Mouse (Mus musculus) adrenal gland, postnatal 14 days (tissue): ENCODE measurements around the gene Cldn19. TPM values are rescaled to one million over a fixed set of nuclear protein-coding genes. Genes with fewer than 3 reads are reported as not detected.

Experiments used
- DNase-seq: peaks from one replicate; pipeline ENCODE4 v3.0.0; 2021; ENCODE audit warnings: mixed read lengths
- long read RNA-seq, 2 experiments: library from polyadenylated mRNA; stranded (forward); transcript quantifications; one replicate each; pipeline ENCODE4 v2.0.0; 2021
- total RNA-seq: library from RNA; stranded (reverse); gene quantifications from 2 replicates; pipeline ENCODE4 v1.2.3, GENCODE M21; 2021

Gene Cldn19
- 0.19 and 0.41 TPM in 2 replicates for total RNA-seq
- long read RNA-seq, experiment 1, result 0 reads
- long read RNA-seq, experiment 2, result 0 reads

GRCm38 (mm10) chr4:119255351-119255750 lies at the start of gene Cldn19:
TSS of gene Cldn19 (plus strand) at chr4:119255414.
- DNase-seq, result no peak

- DNase-seq, result no peak
Observed at GRCm38 (mm10) chr4:119216667-119217066, 38.5 kb upstream of the Cldn19 start.

GRCm38 (mm10) chr4:119218169-119218568 lies 37.0 kb upstream of the Cldn19 start, which contains the start of gene Tmem269:
TSS of gene Tmem269 (minus strand) at chr4:119218217.
- no peak for DNase-seq

- DNase-seq, result peak; percentile 73
Observed at GRCm38 (mm10) chr4:119223696-119224095, 31.5 kb upstream of the Cldn19 start.

- DNase-seq, result no peak
Observed at GRCm38 (mm10) chr4:119224534-119224933, 30.7 kb upstream of the Cldn19 start.

- DNase-seq, result peak; percentile 48
Observed at GRCm38 (mm10) chr4:119225719-119226118, 29.5 kb upstream of the Cldn19 start.

- DNase-seq, result no peak
Observed at GRCm38 (mm10) chr4:119226751-119227150, 28.5 kb upstream of the Cldn19 start.

GRCm38 (mm10) chr4:119232410-119233255 lies 22.6 kb upstream of the Cldn19 start, which contains the start of the genes AU022252 and P3h1:
TSS of gene AU022252 (minus strand) at chr4:119232712.
TSS of gene P3h1 (plus strand) at chr4:119232915.
- DNase-seq, result peak; percentile 99

- DNase-seq, result peak; percentile 60
Observed at GRCm38 (mm10) chr4:119233256-119233901, 21.8 kb upstream of the Cldn19 start.

GRCm38 (mm10) chr4:119234348-119234747 lies 20.9 kb upstream of the Cldn19 start:
- no peak for DNase-seq

- no peak for DNase-seq
Observed at GRCm38 (mm10) chr4:119238661-119239060, 16.6 kb upstream of the Cldn19 start.

- peak; percentile 42 for DNase-seq
Observed at GRCm38 (mm10) chr4:119239181-119239682, 16.0 kb upstream of the Cldn19 start.

GRCm38 (mm10) chr4:119241664-119242063 lies 13.6 kb upstream of the Cldn19 start:
- peak; percentile 49 for DNase-seq

GRCm38 (mm10) chr4:119242571-119242970 lies 12.6 kb upstream of the Cldn19 start:
- no peak for DNase-seq

GRCm38 (mm10) chr4:119244468-119245240 lies 10.6 kb upstream of the Cldn19 start:
- DNase-seq, result no peak

GRCm38 (mm10) chr4:119245556-119245955 lies 9.7 kb upstream of the Cldn19 start:
- peak; percentile 65 for DNase-seq

GRCm38 (mm10) chr4:119245961-119246360 lies 9.3 kb upstream of the Cldn19 start:
- no peak for DNase-seq

- no peak for DNase-seq
Observed at GRCm38 (mm10) chr4:119246688-119247225, 8.5 kb upstream of the Cldn19 start.

- peak; percentile 88 for DNase-seq
Observed at GRCm38 (mm10) chr4:119247462-119248235, 7.6 kb upstream of the Cldn19 start.

- DNase-seq, result no peak
Observed at GRCm38 (mm10) chr4:119248407-119248965, 6.7 kb upstream of the Cldn19 start.
